Mouse (Mus musculus) G1E (cell line): ENCODE measurements around the gene Ccnd3.

Experiments
- CTCF ChIP-seq: IDR thresholded peaks from 2 replicates; pipeline ENCODE4 v1.5.1; 2012; ENCODE audit warnings: low read depth, low read length, inconsistent platforms, mixed read lengths
- GATA1 ChIP-seq: IDR thresholded peaks from 2 replicates; pipeline ENCODE4 v1.6.1; 2012; ENCODE audit warnings: borderline replicate concordance, low read length, inconsistent platforms, mixed read lengths
- POLR2AphosphoS5 ChIP-seq: IDR thresholded peaks from 2 replicates; pipeline ENCODE4 v1.6.1; 2012; ENCODE audit warnings: low read depth, low read length, inconsistent platforms; ENCODE audit not compliant: insufficient replicate concordance
- TAL1 ChIP-seq: conservative IDR thresholded peaks from 2 replicates; pipeline ENCODE4 v1.6.1; 2012; ENCODE audit warnings: low read depth, low read length, inconsistent platforms, mixed read lengths

DNA sequence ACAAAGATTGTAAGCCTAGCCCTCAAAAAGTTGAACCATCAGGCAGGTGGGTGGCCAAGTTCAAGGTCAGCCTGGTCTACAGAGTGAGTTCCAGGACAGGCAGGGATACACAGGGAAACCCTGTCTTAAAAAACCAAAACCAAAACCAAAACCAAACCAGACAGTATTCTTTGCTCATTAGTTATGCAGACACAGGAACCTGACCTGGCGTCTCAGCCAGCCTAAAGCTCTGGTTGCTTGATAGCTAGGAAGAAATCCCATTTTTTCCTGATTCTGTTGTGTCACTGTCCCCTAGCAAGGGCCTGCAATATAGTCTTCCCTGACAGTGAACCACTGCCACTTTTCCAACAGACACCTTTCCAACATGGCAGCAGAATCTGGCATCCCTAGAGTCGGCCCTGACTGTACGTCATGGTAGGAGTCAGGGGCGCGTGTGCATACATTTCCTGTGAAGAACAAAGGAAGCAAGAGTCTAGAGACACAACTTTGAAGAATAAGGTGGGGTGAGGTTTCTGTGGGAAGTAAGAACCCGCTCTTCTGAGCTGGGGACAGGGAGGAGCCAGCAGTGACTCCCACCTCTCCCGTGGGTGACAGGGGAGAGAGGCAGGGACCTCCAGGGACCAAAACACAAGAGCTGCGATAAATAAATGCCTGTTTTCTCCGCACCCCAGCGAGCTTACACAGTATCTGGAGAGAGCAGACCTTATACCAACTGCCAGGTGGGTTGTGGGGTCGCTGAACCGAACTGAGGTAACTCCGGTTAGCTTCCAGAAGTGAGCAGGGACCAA, 95.9 kb downstream of the Ccnd3 start:
- TF ChIP-seq CTCF: no peak
- no peak for TF ChIP-seq GATA1
- TF ChIP-seq POLR2AphosphoS5: no peak
- no peak for TF ChIP-seq TAL1
